Mouse (Mus musculus): ENCODE measurements around the gene Sox15. TPM values are rescaled to one million over a fixed set of nuclear protein-coding genes. Genes with fewer than 3 reads are reported as not detected.
A peak's percentile ranks its signal among the peaks of the same experiment; 100 is the strongest.

The Sox15 gene
- 7.7 and 7.9 TPM in 2 replicates for polyA plus RNA-seq (2015; fragmentation: Nextera tagmentation; extraction: Ambion mirVana)

DNA sequence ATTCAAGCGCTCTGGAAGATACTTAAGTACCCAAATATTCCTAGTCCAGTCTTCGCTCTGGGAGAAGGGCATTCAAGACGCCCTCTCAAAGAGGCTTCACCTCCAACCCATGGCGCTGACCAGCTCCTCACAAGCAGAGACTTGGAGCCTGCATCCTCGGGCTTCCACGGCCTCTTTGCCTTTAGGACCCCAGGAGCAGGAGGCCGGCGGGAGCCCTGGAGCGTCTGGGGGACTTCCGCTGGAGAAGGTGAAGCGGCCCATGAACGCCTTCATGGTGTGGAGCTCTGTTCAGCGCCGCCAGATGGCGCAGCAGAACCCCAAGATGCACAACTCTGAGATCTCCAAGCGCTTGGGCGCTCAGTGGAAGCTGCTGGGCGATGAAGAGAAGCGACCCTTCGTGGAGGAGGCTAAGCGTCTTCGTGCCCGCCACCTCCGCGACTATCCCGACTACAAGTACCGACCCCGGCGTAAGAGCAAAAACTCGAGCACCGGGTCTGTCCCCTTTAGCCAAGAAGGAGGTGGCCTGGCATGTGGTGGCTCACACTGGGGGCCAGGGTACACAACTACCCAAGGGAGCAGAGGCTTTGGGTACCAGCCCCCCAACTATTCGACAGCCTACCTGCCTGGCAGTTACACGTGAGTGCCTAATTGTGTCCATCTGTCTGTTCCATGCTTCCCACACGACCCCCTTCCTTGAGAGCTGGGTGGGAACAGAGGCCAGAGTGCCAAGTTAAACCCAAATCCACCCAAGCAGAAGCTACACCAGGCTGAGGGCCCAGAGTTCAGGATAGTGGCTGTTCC lies at the start of gene Sox15:
Gene Sox15, plus strand, starts transcription at position 51 of the 801 bp plus-strand sequence.
- peak within 1 kb of the TSS; percentile 26 for H3K4me3 ChIP-seq (replicated peaks; ENCODE audit: low read length)
- H3K36me3 ChIP-seq (ENCODE audit: control insufficient read depth, insufficient read depth, low read length): peaks cover 13% of the 10 kb centered on the region; the same call in 1 of the 2 replicates
- peak; percentile 62 for ATAC-seq (ENCODE audit: insufficient read depth, low FRiP score)
- 29% methylated on average over 34 of the region's 34 CpGs for WGBS
- no peaks in the 10 kb centered on the region for H3K27me3 ChIP-seq (ENCODE audit: control insufficient read depth, insufficient read depth, low read length)
- H3K4me2 ChIP-seq (ENCODE audit: low read depth, low read length): peak within 1 kb of the TSS; percentile 47
- peak within 1 kb of the TSS; percentile 94 for H3K27ac ChIP-seq (ENCODE audit: low read length)
- peak within 1 kb of the TSS; percentile 65 for H3K9ac ChIP-seq (ENCODE audit: low read length)
- no peaks in the 10 kb centered on the region for H3K9me3 ChIP-seq (replicated peaks; ENCODE audit: control insufficient read depth, low read length)
- peaks cover 27% of the 10 kb centered on the region for H3K4me1 ChIP-seq (ENCODE audit: control insufficient read depth, insufficient read depth, low read length)

DNA sequence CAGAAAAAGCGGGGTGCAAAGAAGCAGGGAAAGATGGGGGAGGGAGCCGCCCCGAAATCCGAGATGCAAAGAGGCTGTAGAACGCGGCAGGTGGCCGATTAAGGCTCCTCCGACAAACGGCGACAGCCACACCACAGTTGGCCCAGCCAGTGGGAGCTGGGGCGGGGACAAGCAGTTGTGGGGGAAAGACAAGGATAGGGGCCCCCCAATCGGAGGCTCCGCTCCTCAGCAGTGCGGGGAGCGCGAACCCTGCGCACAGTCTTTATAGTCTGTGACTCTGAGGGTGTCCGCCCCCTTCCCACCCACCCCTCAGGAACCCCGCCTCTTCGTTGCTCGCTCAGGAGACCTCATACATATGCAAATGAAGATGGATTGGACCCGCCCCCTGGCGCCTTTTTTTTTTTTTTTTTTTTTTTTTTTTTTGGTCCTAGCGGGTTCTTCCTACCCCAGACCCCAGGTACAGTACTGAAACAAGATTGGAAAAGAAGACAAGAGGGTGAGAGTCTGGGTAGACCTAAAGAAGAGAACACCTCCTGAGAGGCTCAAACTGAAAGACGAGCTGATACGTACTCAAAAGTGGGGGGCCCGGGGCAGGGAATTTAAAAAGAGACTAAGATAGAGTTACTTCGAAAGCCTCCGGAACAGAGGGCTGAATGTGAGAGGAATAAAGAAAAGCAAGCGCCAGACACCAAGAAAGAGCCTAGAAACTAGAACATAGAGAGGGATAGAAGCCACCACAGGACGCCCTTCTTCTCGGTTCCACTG lies 49.2 kb upstream of the Sox15 start, which contains the start of gene Atp1b2:
Gene Atp1b2, minus strand, starts transcription at position 217 of the 765 bp plus-strand sequence.
- Histone ChIP-seq H3K4me2 (ENCODE audit: low read depth, low read length) (peak within 1 kb of the TSS; percentile 93), H3K27ac (ENCODE audit: low read length) (0 out of 2 replicates have a peak within 1 kb of the TSS, but pooled peaks have one; percentile 36), H3K27me3 (ENCODE audit: control insufficient read depth, insufficient read depth, low read length) (peaks cover 5% of the 10 kb centered on the region; the same call in 1 of the 2 replicates), H3K9me3 (replicated peaks; ENCODE audit: control insufficient read depth, low read length) (no peaks in the 10 kb centered on the region), H3K4me3 (replicated peaks; ENCODE audit: low read length) (peak within 1 kb of the TSS; percentile 58), H3K4me1 (ENCODE audit: control insufficient read depth, insufficient read depth, low read length) (peaks cover 29% of the 10 kb centered on the region; the same call in 1 of the 2 replicates), H3K36me3 (ENCODE audit: control insufficient read depth, insufficient read depth, low read length) (no peaks in the 10 kb centered on the region), H3K9ac (ENCODE audit: low read length) (peak within 1 kb of the TSS; percentile 70)
- 3% methylated on average over 32 of the region's 32 CpGs for WGBS
- peak; percentile 89 for ATAC-seq (ENCODE audit: insufficient read depth, low FRiP score)

DNA sequence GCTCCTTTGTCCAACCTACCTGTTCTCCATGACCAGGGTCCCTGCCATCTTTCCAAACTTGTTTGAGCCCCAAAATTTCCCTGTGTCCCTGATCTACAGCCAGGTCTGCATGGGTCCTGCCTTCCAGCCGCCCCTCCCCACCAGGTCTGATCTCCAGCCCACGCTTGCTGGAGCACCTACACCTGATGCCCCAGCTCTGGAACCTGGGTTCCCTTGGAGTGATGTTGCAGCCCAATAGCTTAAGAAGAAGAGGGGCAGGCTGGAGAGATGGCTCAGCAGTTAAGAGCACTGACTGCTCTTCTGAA lies 48.7 kb upstream of the Sox15 start:
- 48% methylated on average over 2 of the region's 2 CpGs for WGBS
- Histone ChIP-seq H3K9me3 (replicated peaks; ENCODE audit: control insufficient read depth, low read length) (no peaks in the 10 kb centered on the region), H3K36me3 (ENCODE audit: control insufficient read depth, insufficient read depth, low read length) (no peaks in the 10 kb centered on the region), H3K27ac (ENCODE audit: low read length) (no peak overlapping the region), H3K4me3 (replicated peaks; ENCODE audit: low read length) (peak overlapping the region; percentile 58), H3K4me1 (ENCODE audit: control insufficient read depth, insufficient read depth, low read length) (peaks cover 24% of the 10 kb centered on the region; the same call in 1 of the 2 replicates), H3K27me3 (ENCODE audit: control insufficient read depth, insufficient read depth, low read length) (peaks cover 5% of the 10 kb centered on the region; the same call in 1 of the 2 replicates), H3K4me2 (ENCODE audit: low read depth, low read length) (peak overlapping the region; percentile 93), H3K9ac (ENCODE audit: low read length) (peak overlapping the region; percentile 53; the same call in 1 of the 2 replicates)
- ATAC-seq (ENCODE audit: insufficient read depth, low FRiP score): no peak

DNA sequence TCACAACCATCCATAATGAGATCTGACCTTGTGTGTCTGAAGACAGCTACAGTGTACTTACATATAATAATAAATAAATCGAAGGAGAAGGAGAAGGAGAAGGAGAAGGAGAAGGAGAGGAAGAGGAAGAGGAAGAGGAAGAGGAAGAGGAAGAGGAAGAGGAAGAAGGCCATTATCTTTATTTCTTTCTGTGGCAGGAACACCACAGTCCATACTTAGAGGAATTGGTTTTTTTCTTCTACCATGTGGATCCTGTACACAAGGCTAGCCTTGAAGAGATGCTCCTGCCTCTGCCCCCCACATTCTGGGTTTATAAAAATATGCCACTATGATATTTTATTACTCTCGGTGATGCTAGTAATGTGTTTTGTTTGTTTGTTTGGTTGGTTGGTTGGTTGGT lies 48.3 kb upstream of the Sox15 start:
- Histone ChIP-seq H3K9me3 (replicated peaks; ENCODE audit: control insufficient read depth, low read length) (no peaks in the 10 kb centered on the region), H3K36me3 (ENCODE audit: control insufficient read depth, insufficient read depth, low read length) (no peaks in the 10 kb centered on the region), H3K27ac (ENCODE audit: low read length) (no peak overlapping the region), H3K9ac (ENCODE audit: low read length) (no peak overlapping the region), H3K4me3 (replicated peaks; ENCODE audit: low read length) (no peak overlapping the region), H3K4me1 (ENCODE audit: control insufficient read depth, insufficient read depth, low read length) (peaks cover 20% of the 10 kb centered on the region; the same call in 1 of the 2 replicates), H3K27me3 (ENCODE audit: control insufficient read depth, insufficient read depth, low read length) (peaks cover 5% of the 10 kb centered on the region; the same call in 1 of the 2 replicates), H3K4me2 (ENCODE audit: low read depth, low read length) (no peak overlapping the region)
- WGBS: 80% methylated on average over 2 of the region's 2 CpGs
- no peak for ATAC-seq (ENCODE audit: insufficient read depth, low FRiP score)

DNA sequence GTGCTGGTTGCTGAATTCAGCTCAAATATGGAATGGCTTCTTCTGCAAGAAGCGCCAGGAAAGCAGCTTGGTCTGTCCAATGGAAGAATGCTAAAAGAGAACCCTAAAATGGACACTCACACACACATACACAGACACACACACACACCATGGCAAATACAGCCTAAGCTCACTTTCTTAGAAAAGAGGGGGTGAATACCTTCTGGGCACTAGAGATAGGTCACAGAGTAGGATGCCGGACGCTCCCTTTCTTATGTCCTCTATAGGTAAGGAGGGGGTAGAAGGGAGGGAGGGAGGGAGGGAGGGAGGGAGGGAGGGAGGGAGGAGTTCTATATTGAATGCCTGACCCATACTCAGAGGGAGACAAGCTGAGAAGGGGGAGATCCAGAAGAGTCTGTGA lies 46.6 kb upstream of the Sox15 start:
- 74% methylated on average over 3 of the region's 3 CpGs for WGBS
- no peak for ATAC-seq (ENCODE audit: insufficient read depth, low FRiP score)

DNA sequence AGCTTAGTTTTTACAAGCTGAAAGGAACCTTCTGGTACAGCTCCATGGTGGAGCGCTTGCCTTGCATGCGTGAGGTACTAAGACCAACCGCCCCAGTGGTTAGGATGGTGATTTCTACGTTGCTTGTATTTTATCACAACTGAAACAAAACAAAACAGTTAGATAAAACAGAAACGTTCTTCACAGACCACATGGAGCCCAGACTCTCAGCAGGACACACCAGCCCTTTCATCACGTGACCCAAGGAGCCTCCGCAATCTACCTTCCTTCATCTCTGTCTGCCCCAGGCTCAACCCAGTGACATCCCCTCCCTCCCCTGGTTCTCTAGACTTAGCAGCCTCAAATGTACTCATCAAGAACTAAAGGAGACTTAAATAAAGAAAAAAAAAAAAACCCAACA lies 45.7 kb upstream of the Sox15 start:
- Histone ChIP-seq H3K9me3 (replicated peaks; ENCODE audit: control insufficient read depth, low read length) (no peaks in the 10 kb centered on the region), H3K4me2 (ENCODE audit: low read depth, low read length) (no peak overlapping the region), H3K4me3 (replicated peaks; ENCODE audit: low read length) (no peak overlapping the region), H3K27ac (ENCODE audit: low read length) (no peak overlapping the region), H3K27me3 (ENCODE audit: control insufficient read depth, insufficient read depth, low read length) (peaks cover 2% of the 10 kb centered on the region; the same call in 1 of the 2 replicates), H3K9ac (ENCODE audit: low read length) (no peak overlapping the region), H3K36me3 (ENCODE audit: control insufficient read depth, insufficient read depth, low read length) (no peaks in the 10 kb centered on the region), H3K4me1 (ENCODE audit: control insufficient read depth, insufficient read depth, low read length) (peaks cover 16% of the 10 kb centered on the region)
- 58% methylated on average over 7 of the region's 7 CpGs for WGBS
- no peak for ATAC-seq (ENCODE audit: insufficient read depth, low FRiP score)

More for the DNA sequence above, 46.6 kb upstream of the Sox15 start:
- H3K4me2 ChIP-seq (ENCODE audit: low read depth, low read length): no peak overlapping the region
- peaks cover 16% of the 10 kb centered on the region; the same call in 1 of the 2 replicates for H3K4me1 ChIP-seq (ENCODE audit: control insufficient read depth, insufficient read depth, low read length)
- no peaks in the 10 kb centered on the region for H3K36me3 ChIP-seq (ENCODE audit: control insufficient read depth, insufficient read depth, low read length)
- H3K4me3 ChIP-seq (replicated peaks; ENCODE audit: low read length): no peak overlapping the region
- peaks cover 5% of the 10 kb centered on the region; the same call in 1 of the 2 replicates for H3K27me3 ChIP-seq (ENCODE audit: control insufficient read depth, insufficient read depth, low read length)
- H3K9me3 ChIP-seq (replicated peaks; ENCODE audit: control insufficient read depth, low read length): no peaks in the 10 kb centered on the region
- no peak overlapping the region for H3K27ac ChIP-seq (ENCODE audit: low read length)
- no peak overlapping the region for H3K9ac ChIP-seq (ENCODE audit: low read length)

DNA sequence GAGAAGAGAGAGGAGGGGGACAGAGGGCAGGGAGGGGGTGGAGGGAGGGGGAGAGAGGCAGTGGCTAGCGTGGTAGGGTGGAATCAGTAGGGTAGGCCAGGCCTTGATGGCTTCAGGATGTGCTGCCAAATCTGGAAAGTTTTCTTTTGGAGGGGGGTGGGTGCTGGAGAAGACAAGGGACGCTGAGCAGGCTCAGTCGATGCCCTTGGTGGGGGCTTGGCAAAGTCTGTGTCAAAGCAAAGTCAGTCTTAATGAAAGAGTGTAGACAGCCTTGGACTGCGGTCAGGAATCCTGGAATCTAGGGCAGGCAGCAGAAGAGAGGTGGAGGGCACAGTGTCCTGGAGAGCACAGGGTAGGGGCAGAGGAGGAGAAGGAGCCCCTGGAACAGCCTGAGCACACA lies 44.2 kb upstream of the Sox15 start:
- no peak for ATAC-seq (ENCODE audit: insufficient read depth, low FRiP score)
- H3K9me3 ChIP-seq (replicated peaks; ENCODE audit: control insufficient read depth, low read length): no peaks in the 10 kb centered on the region
- H3K4me1 ChIP-seq (ENCODE audit: control insufficient read depth, insufficient read depth, low read length): peaks cover 8% of the 10 kb centered on the region
- H3K27me3 ChIP-seq (ENCODE audit: control insufficient read depth, insufficient read depth, low read length): no peaks in the 10 kb centered on the region
- H3K4me2 ChIP-seq (ENCODE audit: low read depth, low read length): no peak overlapping the region
- H3K4me3 ChIP-seq (replicated peaks; ENCODE audit: low read length): no peak overlapping the region
- WGBS: 50% methylated on average over 4 of the region's 4 CpGs
- no peaks in the 10 kb centered on the region for H3K36me3 ChIP-seq (ENCODE audit: control insufficient read depth, insufficient read depth, low read length)
- H3K9ac ChIP-seq (ENCODE audit: low read length): no peak overlapping the region
- H3K27ac ChIP-seq (ENCODE audit: low read length): no peak overlapping the region

DNA sequence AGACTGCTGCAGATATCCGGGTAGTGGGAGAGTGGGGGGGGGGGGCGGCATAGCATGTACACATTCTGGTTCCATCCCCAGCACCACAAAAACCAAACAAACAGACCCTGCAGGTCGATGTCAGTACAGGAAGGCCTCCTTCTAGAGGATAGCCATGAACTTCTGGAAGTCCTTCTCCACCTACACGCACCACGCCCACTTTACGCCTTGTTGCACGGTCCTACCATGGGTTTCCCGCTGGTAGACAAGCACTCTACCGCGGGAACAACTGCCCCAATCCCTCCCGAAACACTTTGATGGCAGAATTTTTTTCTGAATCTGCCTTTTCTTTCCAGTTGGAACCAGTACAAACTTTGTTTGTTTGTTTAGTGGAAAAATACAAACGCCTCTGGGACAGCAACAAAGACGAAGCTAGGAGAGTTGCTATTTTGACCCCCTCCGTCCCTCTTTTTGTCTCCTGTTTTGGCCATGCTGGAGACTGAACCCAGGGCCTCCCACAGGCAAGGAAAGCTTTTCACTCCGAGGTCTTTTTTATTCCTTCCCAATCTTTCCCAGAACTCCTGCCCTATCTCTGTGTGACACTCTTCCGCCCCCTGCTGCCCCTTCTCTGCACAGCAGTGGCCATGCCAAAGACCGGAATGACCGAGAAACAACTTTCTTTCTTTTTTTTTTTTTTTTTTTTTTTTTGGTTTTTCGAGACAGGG lies 41.4 kb upstream of the Sox15 start:
- peaks cover 4% of the 10 kb centered on the region for H3K4me1 ChIP-seq (ENCODE audit: control insufficient read depth, insufficient read depth, low read length)
- peak overlapping the region; percentile 66 for H3K9ac ChIP-seq (ENCODE audit: low read length)
- peak overlapping the region; percentile 50 for H3K4me2 ChIP-seq (ENCODE audit: low read depth, low read length)
- H3K9me3 ChIP-seq (replicated peaks; ENCODE audit: control insufficient read depth, low read length): no peaks in the 10 kb centered on the region
- peak; percentile 82; the same call in 1 of the 2 replicates for ATAC-seq (ENCODE audit: insufficient read depth, low FRiP score)
- no peaks in the 10 kb centered on the region for H3K36me3 ChIP-seq (ENCODE audit: control insufficient read depth, insufficient read depth, low read length)
- 12% methylated on average over 19 of the region's 19 CpGs for WGBS
- H3K4me3 ChIP-seq (replicated peaks; ENCODE audit: low read length): peak overlapping the region; percentile 20
- H3K27me3 ChIP-seq (ENCODE audit: control insufficient read depth, insufficient read depth, low read length): no peaks in the 10 kb centered on the region
- no peak overlapping the region for H3K27ac ChIP-seq (ENCODE audit: low read length)

Data from stomach, embryonic 16.5 days (tissue).